Mouse (Mus musculus): ENCODE data around the gene Wdr44.
"Not testable (repeated sequence)": the region's sequence is repeated elsewhere in the genome, so short reads cannot be mapped to it uniquely, and the experiment has no call there.

Gene Wdr44

DNA sequence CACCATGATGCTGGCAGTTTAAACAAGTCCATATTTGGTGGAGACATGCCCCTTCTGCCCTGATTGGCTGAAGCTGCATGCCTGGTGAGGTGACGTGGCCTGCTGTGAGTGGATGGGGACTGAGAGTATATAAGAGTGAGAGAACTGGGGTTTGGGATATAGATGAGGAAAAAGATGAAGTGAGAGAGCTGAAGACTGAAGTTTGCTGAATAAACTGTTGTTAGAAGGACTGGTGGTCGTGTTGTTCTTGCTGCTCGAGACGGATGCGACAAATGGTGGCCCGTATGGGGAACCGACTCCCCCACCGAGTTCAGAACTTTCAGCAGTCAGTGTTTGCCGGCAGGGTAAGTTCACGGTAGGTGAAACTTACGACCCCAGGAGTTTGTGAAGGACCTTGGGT, 140.9 kb downstream of the Wdr44 start:
- not testable (repeated sequence) for DNase-seq (ENCODE audit: extremely low spot score, low spot score)

DNA sequence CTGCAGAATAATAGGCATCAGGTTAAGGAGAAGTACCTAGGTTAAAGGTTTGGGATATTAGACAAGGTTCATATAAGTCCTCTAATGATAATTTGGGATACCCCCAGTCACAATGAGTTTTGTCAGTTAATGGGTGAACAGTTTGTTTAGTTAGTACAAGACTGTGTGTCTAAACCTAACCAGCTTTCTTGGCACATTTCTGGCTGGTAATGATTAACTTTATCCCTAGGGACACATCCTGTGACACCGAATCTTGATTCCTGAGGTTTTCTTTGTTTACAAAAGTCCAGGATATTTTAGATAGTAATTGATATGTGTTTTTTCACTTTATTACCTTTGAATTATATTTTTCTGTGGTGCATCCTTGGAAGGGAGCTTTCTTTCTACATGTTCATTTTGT, 148.1 kb downstream of the Wdr44 start:
- DNase-seq (ENCODE audit: extremely low spot score, low spot score): no peak

All from neural tube, embryonic 10.5 days (tissue).